Mouse (Mus musculus) embryonic facial prominence, embryonic 13.5 days (tissue): ENCODE results near the gene Serpinb3a. TPM values are rescaled to one million over a fixed set of nuclear protein-coding genes. Genes with fewer than 3 reads are reported as not detected.
A peak's percentile ranks its signal among the peaks of the same experiment; 100 is the strongest.
"Not testable (repeated sequence)": the region's sequence is repeated elsewhere in the genome, so short reads cannot be mapped to it uniquely, and the experiment has no call there.

Source experiments
- ATAC-seq: fragments of 200-750 bp; cut with Nextera tagmentation; 2 replicates; pipeline ENCODE4 v1.8.0; 2017; ENCODE audit warnings: low read depth; ENCODE audit not compliant: insufficient number of reproducible peaks, insufficient read depth, low FRiP score, low TSS enrichment
- H3K27ac ChIP-seq: fragments of 300-500 bp; sonication (generic); 2 replicates; pipeline ENCODE4 v1.5.1; 2015; ENCODE audit warnings: moderate library complexity, mild to moderate bottlenecking, inconsistent platforms
- H3K27me3 ChIP-seq: fragments of 300-500 bp; sonication (generic); 2 replicates; pipeline ENCODE4 v1.6.1; 2015; ENCODE audit warnings: mild to moderate bottlenecking, inconsistent platforms
- H3K36me3 ChIP-seq: fragments of 300-500 bp; sonication (generic); 2 replicates; pipeline ENCODE4 v1.6.1; 2015; ENCODE audit warnings: mild to moderate bottlenecking, inconsistent platforms
- H3K4me1 ChIP-seq: fragments of 300-500 bp; sonication (generic); 2 replicates; pipeline ENCODE4 v1.6.1; 2015; ENCODE audit warnings: inconsistent platforms
- H3K4me2 ChIP-seq: fragments of 300-500 bp; sonication (generic); 2 replicates; pipeline ENCODE4 v1.6.1; 2015; ENCODE audit warnings: moderate library complexity, mild to moderate bottlenecking, inconsistent platforms
- H3K4me3 ChIP-seq: fragments of 300-500 bp; sonication (generic); 2 replicates; pipeline ENCODE4 v1.5.1; 2015; ENCODE audit warnings: mild to moderate bottlenecking, inconsistent platforms
- H3K9ac ChIP-seq: fragments of 300-500 bp; sonication (generic); 2 replicates; pipeline ENCODE4 v1.6.1; 2015; ENCODE audit warnings: mild to moderate bottlenecking, inconsistent platforms
- H3K9me3 ChIP-seq: fragments of 300-500 bp; sonication (generic); 2 replicates; pipeline ENCODE4 v1.6.1; 2016; ENCODE audit warnings: inconsistent platforms
- WGBS: fragments of 180-500 bp; shearing (Covaris S2); methylation state at CpG from one replicate; pipeline ENCODE4 v1.1.7; 2015; ENCODE audit warnings: mixed read lengths; 5-methylcytosine and 5-hydroxymethylcytosine counted together
- polyA plus RNA-seq: library from polyadenylated mRNA; unstranded; fragments of >200 nt; fragmentation: Nextera tagmentation; extraction: Ambion mirVana; gene quantifications from 2 replicates; pipeline ENCODE4 v1.2.1, GENCODE M21; 2015

The Serpinb3a gene
- 5.9 and 7.2 TPM in 2 replicates for polyA plus RNA-seq

DNA sequence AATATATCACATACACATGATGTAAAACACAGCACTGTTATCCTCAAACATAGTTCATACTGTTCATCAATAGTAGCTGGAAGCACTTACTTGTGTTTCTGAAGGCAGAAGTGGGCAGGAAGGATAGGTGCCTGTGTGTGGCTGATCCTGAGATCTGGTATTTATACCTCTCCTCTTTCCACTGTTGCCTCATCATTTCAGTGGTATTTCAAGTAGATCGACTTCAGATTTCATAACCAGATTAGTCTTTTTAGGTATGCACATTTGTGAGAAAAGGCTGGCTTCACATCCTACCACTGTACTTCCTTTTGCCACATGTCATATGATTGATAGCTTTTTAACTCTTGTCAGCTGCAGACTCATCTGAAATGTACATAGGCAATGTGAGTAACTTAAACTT is at the start of gene Serpinb3a:
Gene Serpinb3a, minus strand, starts transcription at position 101 of the 400 bp plus-strand sequence.
- Histone ChIP-seq H3K9ac (no peak within 1 kb of the TSS), H3K4me1 (no peaks in the 10 kb centered on the region), H3K36me3 (no peaks in the 10 kb centered on the region), H3K9me3 (no peaks in the 10 kb centered on the region), H3K4me2 (no peak within 1 kb of the TSS), H3K27me3 (no peaks in the 10 kb centered on the region), H3K27ac (no peak within 1 kb of the TSS), H3K4me3 (no peak within 1 kb of the TSS)
- ATAC-seq, result no peak
- 68% methylated on average over 1 of the region's 1 CpGs for WGBS

- no peak overlapping the region for H3K4me2 ChIP-seq
- 86% methylated on average over 2 of the region's 2 CpGs for WGBS
- H3K9ac ChIP-seq, result no peak overlapping the region
- H3K36me3 ChIP-seq, result no peaks in the 10 kb centered on the region
- no peak for ATAC-seq
- H3K27me3 ChIP-seq, result no peaks in the 10 kb centered on the region
- H3K27ac ChIP-seq, result no peak overlapping the region
- H3K4me1 ChIP-seq, result no peaks in the 10 kb centered on the region
- no peak overlapping the region for H3K4me3 ChIP-seq
- no peaks in the 10 kb centered on the region for H3K9me3 ChIP-seq
Measured at GRCm38 (mm10) chr1:107098417-107098816, 46.3 kb upstream of the Serpinb3a start.

GRCm38 (mm10) chr1:107083406-107083805 is 31.3 kb upstream of the Serpinb3a start, which contains the start of gene Serpinb3d:
Serpinb3d (minus strand) TSS chr1:107083506.
- no peak for ATAC-seq
- Histone ChIP-seq H3K9ac (no peak within 1 kb of the TSS), H3K9me3 (no peaks in the 10 kb centered on the region), H3K4me2 (no peak within 1 kb of the TSS), H3K4me3 (no peak within 1 kb of the TSS), H3K36me3 (no peaks in the 10 kb centered on the region), H3K27ac (no peak within 1 kb of the TSS), H3K27me3 (no peaks in the 10 kb centered on the region), H3K4me1 (no peaks in the 10 kb centered on the region)

DNA sequence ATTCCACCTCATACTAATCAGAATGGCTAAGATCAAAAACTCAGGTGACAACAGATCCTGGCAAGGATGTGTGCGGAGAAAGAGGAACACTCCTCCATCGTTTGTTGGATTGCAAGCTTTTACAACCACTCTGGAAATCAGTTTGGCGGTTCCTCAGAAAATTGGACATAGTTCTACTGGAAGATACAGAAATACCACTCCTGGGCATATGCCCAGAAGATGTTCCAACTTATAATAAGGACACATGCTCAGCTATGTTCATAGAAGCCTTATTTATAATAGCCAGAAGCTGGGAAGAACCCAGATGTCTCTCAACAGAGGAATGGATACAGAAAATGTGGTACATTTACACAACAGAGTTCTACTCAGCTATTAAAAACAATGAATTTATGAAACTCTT is 17.9 kb downstream of the Serpinb3a start:
- not testable (repeated sequence) for H3K4me2 ChIP-seq, H3K4me3 ChIP-seq, H3K27ac ChIP-seq, H3K9me3 ChIP-seq, H3K9ac ChIP-seq, H3K27me3 ChIP-seq, H3K36me3 ChIP-seq, H3K4me1 ChIP-seq, ATAC-seq
- 84% methylated on average over 3 of the region's 3 CpGs for WGBS

DNA sequence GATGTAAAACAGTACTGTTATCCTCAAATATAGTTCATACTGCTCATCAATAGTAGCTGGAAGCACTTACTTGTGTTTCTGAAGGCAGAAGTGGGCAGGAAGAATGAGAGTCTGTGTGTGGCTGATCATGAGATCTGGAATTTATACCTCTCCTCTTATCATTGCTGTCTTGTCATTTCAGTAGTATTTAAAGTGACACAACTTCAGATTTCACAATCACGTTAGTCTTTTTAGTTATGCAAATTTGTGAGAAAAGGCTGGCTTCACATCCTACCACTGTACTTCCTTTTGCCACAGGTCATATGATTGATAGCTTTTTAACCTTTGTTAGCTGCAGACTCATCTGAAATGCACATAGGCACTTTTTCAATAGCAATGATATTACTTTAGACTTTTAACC is 26.2 kb downstream of the Serpinb3a start:
- no peak for ATAC-seq
- H3K4me2 ChIP-seq, result no peak overlapping the region
- 57% methylated on average over 1 of the region's 1 CpGs for WGBS
- no peak overlapping the region for H3K9ac ChIP-seq
- H3K4me1 ChIP-seq, result no peaks in the 10 kb centered on the region
- no peaks in the 10 kb centered on the region for H3K27me3 ChIP-seq
- H3K4me3 ChIP-seq, result no peak overlapping the region
- no peaks in the 10 kb centered on the region for H3K36me3 ChIP-seq
- no peak overlapping the region for H3K27ac ChIP-seq
- H3K9me3 ChIP-seq, result no peaks in the 10 kb centered on the region

- H3K27ac ChIP-seq, result no peak overlapping the region
- 81% methylated on average over 7 of the region's 7 CpGs for WGBS
- no peak for ATAC-seq
Measured at GRCm38 (mm10) chr1:107015210-107015609, 36.9 kb downstream of the Serpinb3a start.

GRCm38 (mm10) chr1:107014530-107014929 is 37.6 kb downstream of the Serpinb3a start:
- H3K4me2 ChIP-seq, result no peak overlapping the region

More at GRCm38 (mm10) chr1:107015210-107015609, 36.9 kb downstream of the Serpinb3a start:
- no peak overlapping the region for H3K9ac ChIP-seq
- no peaks in the 10 kb centered on the region for H3K4me1 ChIP-seq
- H3K4me2 ChIP-seq, result no peak overlapping the region
- no peaks in the 10 kb centered on the region for H3K9me3 ChIP-seq
- H3K36me3 ChIP-seq, result no peaks in the 10 kb centered on the region
- H3K4me3 ChIP-seq, result no peak overlapping the region
- no peaks in the 10 kb centered on the region for H3K27me3 ChIP-seq

DNA sequence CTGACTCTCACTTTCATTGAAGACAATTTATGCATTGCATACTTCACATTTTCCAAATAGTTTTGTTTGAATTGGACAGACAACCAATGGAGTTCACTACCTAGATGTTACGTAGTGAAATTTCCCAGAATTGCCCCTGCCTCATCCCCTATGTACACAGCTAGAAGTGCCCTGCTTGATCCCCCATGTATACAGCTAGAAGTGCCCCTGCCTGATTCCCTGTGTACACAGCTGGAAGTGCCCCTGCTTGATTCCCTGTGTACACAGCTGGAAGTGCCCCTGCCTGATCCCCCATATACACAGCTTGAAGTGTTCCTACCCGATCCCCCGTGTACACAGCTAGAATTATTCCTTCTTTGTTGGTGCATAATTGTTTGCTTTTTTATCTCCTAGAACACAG is 45.8 kb downstream of the Serpinb3a start:
- H3K27ac ChIP-seq, result no peak overlapping the region
- H3K4me1 ChIP-seq, result no peaks in the 10 kb centered on the region
- no peaks in the 10 kb centered on the region for H3K36me3 ChIP-seq
- ATAC-seq, result 0 out of 2 replicates have a peak, but pooled peaks have one; percentile 59
- no peak overlapping the region for H3K4me2 ChIP-seq
- H3K9me3 ChIP-seq, result no peaks in the 10 kb centered on the region
- H3K4me3 ChIP-seq, result no peak overlapping the region
- H3K9ac ChIP-seq, result no peak overlapping the region
- no peaks in the 10 kb centered on the region for H3K27me3 ChIP-seq
- WGBS, result 68% methylated on average over 3 of the region's 3 CpGs

More at GRCm38 (mm10) chr1:107014530-107014929, 37.6 kb downstream of the Serpinb3a start:
- H3K9me3 ChIP-seq, result no peaks in the 10 kb centered on the region
- no peak for ATAC-seq
- H3K9ac ChIP-seq, result no peak overlapping the region
- H3K27ac ChIP-seq, result no peak overlapping the region
- 48% methylated on average over 2 of the region's 2 CpGs for WGBS
- H3K27me3 ChIP-seq, result no peaks in the 10 kb centered on the region
- H3K4me3 ChIP-seq, result no peak overlapping the region
- no peaks in the 10 kb centered on the region for H3K36me3 ChIP-seq
- H3K4me1 ChIP-seq, result no peaks in the 10 kb centered on the region

- Histone ChIP-seq H3K4me2 (no peak overlapping the region), H3K9ac (no peak overlapping the region), H3K9me3 (no peaks in the 10 kb centered on the region), H3K27ac (no peak overlapping the region), H3K27me3 (no peaks in the 10 kb centered on the region), H3K36me3 (no peaks in the 10 kb centered on the region), H3K4me3 (no peak overlapping the region), H3K4me1 (no peaks in the 10 kb centered on the region)
- ATAC-seq, result no peak
- 77% methylated on average over 2 of the region's 2 CpGs for WGBS
Measured at GRCm38 (mm10) chr1:107001754-107002153, 50.3 kb downstream of the Serpinb3a start.

DNA sequence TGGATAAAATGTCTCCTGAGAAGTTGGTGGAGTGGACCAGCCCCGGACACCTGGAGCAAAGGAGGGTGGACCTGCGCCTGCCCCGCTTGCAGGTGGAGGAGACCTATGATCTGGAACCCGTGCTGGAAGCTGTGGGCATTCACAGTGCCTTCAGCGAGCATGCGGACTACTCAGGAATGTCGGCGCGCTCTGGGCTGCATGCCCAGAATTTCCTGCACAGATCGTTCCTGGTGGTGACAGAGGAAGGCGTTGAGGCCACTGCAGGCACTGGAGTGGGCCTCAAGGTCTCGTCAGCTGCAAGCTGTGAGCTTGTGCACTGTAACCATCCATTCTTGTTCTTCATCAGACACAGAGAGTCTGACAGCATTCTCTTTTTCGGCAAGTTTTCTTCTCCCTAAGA is 51.7 kb downstream of the Serpinb3a start:
- no peaks in the 10 kb centered on the region for H3K36me3 ChIP-seq
- H3K9me3 ChIP-seq, result no peaks in the 10 kb centered on the region
- ATAC-seq, result no peak
- no peaks in the 10 kb centered on the region for H3K4me1 ChIP-seq
- H3K4me2 ChIP-seq, result no peak overlapping the region
- no peaks in the 10 kb centered on the region for H3K27me3 ChIP-seq
- WGBS, result 62% methylated on average over 13 of the region's 13 CpGs
- H3K27ac ChIP-seq, result no peak overlapping the region
- no peak overlapping the region for H3K4me3 ChIP-seq
- no peak overlapping the region for H3K9ac ChIP-seq
